ENCODE assay signal across 8 mouse cellular contexts in genomic region chr11:120237166-120238131, GRCm38 (mm10). TPM values are rescaled to one million over a fixed set of nuclear protein-coding genes. Genes with fewer than 3 reads are reported as not detected.
DNase-seq lines count a peak whose midpoint lies in the region; ATAC-seq and TF ChIP-seq lines count a peak whose summit lies in the region.

No protein-coding gene starts in this region.

- no peak for ATAC-seq in lung, postnatal 0 days
- no peak for ATAC-seq in megakaryocyte-erythroid progenitor cell, adult 5-6 weeks (replicated peaks; ENCODE audit: low FRiP score, low TSS enrichment, poor library complexity, severe bottlenecking)

- peak; percentile 30 to 59 for DNase-seq in spleen, adult 18-20 months
- no peak for DNase-seq in spleen, adult 12 weeks (ENCODE audit: low spot score)
- DNase-seq in cerebellum, postnatal 14 days: peak; percentile 69 to 76
- DNase-seq in heart, adult 9 months (ENCODE audit: low spot score in 2 of 2): peak; percentile 58 to 62
- peak; percentile 53 to 60 for DNase-seq in kidney, adult 8-10 months
- DNase-seq in lung, postnatal 0 days (ENCODE audit: low spot score): peak; percentile 78
- DNase-seq in retina, postnatal 1 day: peak; percentile 83

- TF ChIP-seq CTCF in lung, postnatal 0 days (IDR thresholded peaks at IDR 0.05): no peak

- WGBS in lung, postnatal 0 days: under 1% methylated on average over 81 of the region's 89 CpGs

- H3K9me3 ChIP-seq in lung, postnatal 0 days (ENCODE audit: low read length): no peaks in the 10 kb centered on the region

- H3K4me1 ChIP-seq in lung, postnatal 0 days (ENCODE audit: insufficient read depth, low read depth, low read length): peaks cover 36% of the 10 kb centered on the region; the same call in 1 of the 2 replicates

- H3K9ac ChIP-seq in lung, postnatal 0 days (replicated peaks; ENCODE audit: low read depth): peak overlapping the region; percentile 88

- H3K36me3 ChIP-seq in lung, postnatal 0 days (ENCODE audit: insufficient read depth, low read length): no peaks in the 10 kb centered on the region

- H3K27me3 ChIP-seq in lung, postnatal 0 days (replicated peaks; ENCODE audit: insufficient read depth, low read length): no peaks in the 10 kb centered on the region

- TF ChIP-seq EP300 in lung, postnatal 0 days (IDR thresholded peaks at IDR 0.05): no peak

- H3K4me2 ChIP-seq in lung, postnatal 0 days (replicated peaks; ENCODE audit: low read depth, low read length): peak overlapping the region; percentile 98

- peak overlapping the region; percentile 85 for H3K27ac ChIP-seq in lung, postnatal 0 days (ENCODE audit: low read length)

- peak overlapping the region; percentile 75 for H3K4me3 ChIP-seq in lung, postnatal 0 days (ENCODE audit: low read depth, low read length)

RNA-seq across cellular contexts. Expression of gene Bahcc1, which starts 4.7 kb away (rescaled TPM):
- polyA plus RNA-seq in lung, postnatal 0 days (2015; fragmentation: Nextera tagmentation; extraction: Ambion mirVana): 5.9 and 6.6 TPM in 2 replicates
- 25.6 and 30.1 TPM in 2 replicates for total RNA-seq in megakaryocyte-erythroid progenitor cell, adult 5-6 weeks (2014; fragmentation: Nextera tagmentation)
- 6.7 and 7.0 TPM in 2 replicates for total RNA-seq in megakaryocyte-erythroid progenitor cell, adult 5-6 weeks (2017)
